Mouse (Mus musculus): ENCODE measurements around the gene Emx1.
"Not testable (repeated sequence)": the region's sequence is repeated elsewhere in the genome, so short reads cannot be mapped to it uniquely, and the experiment has no call there.

DNA sequence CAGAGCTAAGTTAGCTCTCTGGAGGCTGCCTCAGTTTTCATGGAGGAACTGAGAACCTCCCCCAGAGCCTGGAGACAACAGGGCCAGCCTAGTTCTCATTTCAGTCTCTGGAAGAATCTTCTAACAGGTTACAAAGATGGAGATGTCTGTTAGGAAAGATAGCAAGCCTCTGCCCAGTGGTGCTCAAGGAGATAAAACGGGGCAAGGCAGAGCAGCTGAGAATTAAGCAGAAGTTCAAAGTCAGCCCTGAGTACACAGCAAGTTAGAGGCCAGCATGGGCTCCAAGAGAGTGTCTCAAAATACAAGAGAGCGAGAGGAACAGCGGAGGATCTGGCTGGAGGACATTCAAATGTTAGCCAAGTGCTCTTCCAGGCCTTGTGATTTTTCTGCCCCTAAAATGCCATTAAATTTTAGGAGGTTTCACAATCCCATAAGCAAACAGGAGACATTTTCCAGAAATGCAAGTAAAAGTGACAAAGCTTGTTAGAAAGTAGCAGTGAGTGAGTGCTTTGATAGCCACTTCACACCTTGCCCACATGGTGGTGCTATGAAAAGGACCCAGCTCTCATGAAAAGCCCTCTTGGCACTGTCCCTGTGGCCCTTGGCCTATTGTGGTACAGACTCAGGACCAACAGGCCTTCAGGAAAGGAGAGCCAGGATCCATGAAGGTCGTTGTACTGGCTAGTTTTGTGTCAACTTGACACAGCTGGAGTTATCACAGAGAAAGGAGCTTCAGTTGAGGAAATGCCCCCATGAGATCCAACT lies 29.0 kb upstream of the Emx1 start:
- not testable (repeated sequence) for TF ChIP-seq CTCF (IDR thresholded peaks at IDR 0.05; ENCODE audit: borderline replicate concordance, insufficient read depth, low read depth, low read length); POLR2A (IDR thresholded peaks at IDR 0.05; ENCODE audit: borderline replicate concordance, insufficient read depth, low read length)
